Mouse (Mus musculus): ENCODE data around the gene Treh.
A peak's percentile ranks its signal among the peaks of the same experiment; 100 is the strongest.

Treh gene

GRCm38 (mm10) chr9:44715705-44716362 lies 42.8 kb downstream of the Treh start:
- no peak for DNase-seq (ENCODE audit: low read depth, low spot score)

- DNase-seq (ENCODE audit: low read depth, low spot score) = no peak
Measured at GRCm38 (mm10) chr9:44716997-44717821, 44.2 kb downstream of the Treh start.

GRCm38 (mm10) chr9:44717822-44718242 lies 44.8 kb downstream of the Treh start:
- DNase-seq (ENCODE audit: low read depth, low spot score) = no peak

GRCm38 (mm10) chr9:44718937-44719631 lies 46.1 kb downstream of the Treh start:
- no peak for DNase-seq (ENCODE audit: low read depth, low spot score)

- no peak for DNase-seq (ENCODE audit: low read depth, low spot score)
Measured at GRCm38 (mm10) chr9:44719632-44720357, 46.8 kb downstream of the Treh start.

GRCm38 (mm10) chr9:44720358-44721153 lies 47.5 kb downstream of the Treh start:
- peak; percentile 44 for DNase-seq (ENCODE audit: low read depth, low spot score)

- peak; percentile 85 for DNase-seq (ENCODE audit: low read depth, low spot score)
Measured at GRCm38 (mm10) chr9:44721154-44721876, 48.3 kb downstream of the Treh start.

- no peak for DNase-seq (ENCODE audit: low read depth, low spot score)
Measured at GRCm38 (mm10) chr9:44721877-44722186, 48.8 kb downstream of the Treh start.

- no peak for DNase-seq (ENCODE audit: low read depth, low spot score)
Measured at GRCm38 (mm10) chr9:44722575-44722974, 49.5 kb downstream of the Treh start.

GRCm38 (mm10) chr9:44723008-44723407 lies 50.0 kb downstream of the Treh start:
- DNase-seq (ENCODE audit: low read depth, low spot score) = no peak

GRCm38 (mm10) chr9:44723521-44724041 lies 50.5 kb downstream of the Treh start:
- DNase-seq (ENCODE audit: low read depth, low spot score) = no peak

GRCm38 (mm10) chr9:44724223-44724622 lies 51.2 kb downstream of the Treh start:
- DNase-seq (ENCODE audit: low read depth, low spot score) = no peak

- peak; percentile 35 for DNase-seq (ENCODE audit: low read depth, low spot score)
Measured at GRCm38 (mm10) chr9:44724665-44725064, 51.6 kb downstream of the Treh start.

GRCm38 (mm10) chr9:44726431-44727146 lies 53.6 kb downstream of the Treh start:
- no peak for DNase-seq (ENCODE audit: low read depth, low spot score)

GRCm38 (mm10) chr9:44727441-44727840 lies 54.4 kb downstream of the Treh start:
- DNase-seq (ENCODE audit: low read depth, low spot score) = peak; percentile 73

GRCm38 (mm10) chr9:44732130-44732549 lies 59.1 kb downstream of the Treh start:
- DNase-seq (ENCODE audit: low read depth, low spot score) = no peak

GRCm38 (mm10) chr9:44732921-44733530 lies 60.0 kb downstream of the Treh start:
- peak; percentile 26 for DNase-seq (ENCODE audit: low read depth, low spot score)

GRCm38 (mm10) chr9:44733671-44734523 lies 60.9 kb downstream of the Treh start:
- DNase-seq (ENCODE audit: low read depth, low spot score) = peak; percentile 73

All from 3T3-L1 (cell line).